Mouse (Mus musculus): ENCODE data around the gene Trim61.
"Not testable (repeated sequence)": the region's sequence is repeated elsewhere in the genome, so short reads cannot be mapped to it uniquely, and the experiment has no call there.

Gene Trim61

GRCm38 (mm10) chr8:65018423-65018822, at the start of gene Trim61, which contains the start of gene Trim60:
Trim61 (minus strand) TSS chr8:65018523.
Trim60 (minus strand) TSS chr8:65018584.
- DNase-seq (ENCODE audit: low read depth, low spot score): no peak

- no peak for DNase-seq (ENCODE audit: low read depth, low spot score)
Observed at GRCm38 (mm10) chr8:65067694-65068472, 49.6 kb upstream of the Trim61 start.

- no peak for DNase-seq (ENCODE audit: low read depth, low spot score)
Observed at GRCm38 (mm10) chr8:65067031-65067430, 48.7 kb upstream of the Trim61 start.

GRCm38 (mm10) chr8:65065622-65066021, 47.3 kb upstream of the Trim61 start:
- DNase-seq (ENCODE audit: low read depth, low spot score): no peak

DNA sequence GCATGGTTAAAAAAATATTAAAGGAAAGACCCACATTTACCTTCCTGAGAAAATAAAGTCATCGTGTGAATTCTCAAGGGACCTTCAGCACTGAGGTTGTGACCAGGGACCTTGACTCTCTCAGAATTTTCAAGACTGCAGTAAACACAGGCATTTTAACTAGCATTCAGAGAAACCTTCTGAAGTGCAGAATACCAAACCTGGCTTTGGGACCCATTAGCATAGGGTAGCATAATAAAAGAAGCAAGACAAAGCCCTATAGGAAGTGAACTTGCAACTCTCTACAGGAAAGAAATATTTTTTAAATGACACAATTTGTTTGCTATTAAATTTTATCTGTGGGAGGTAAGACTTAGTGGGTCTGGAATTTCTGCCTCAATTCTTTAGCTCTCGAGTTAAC, 45.7 kb upstream of the Trim61 start:
- no peak for DNase-seq (ENCODE audit: low read depth, low spot score)

DNA sequence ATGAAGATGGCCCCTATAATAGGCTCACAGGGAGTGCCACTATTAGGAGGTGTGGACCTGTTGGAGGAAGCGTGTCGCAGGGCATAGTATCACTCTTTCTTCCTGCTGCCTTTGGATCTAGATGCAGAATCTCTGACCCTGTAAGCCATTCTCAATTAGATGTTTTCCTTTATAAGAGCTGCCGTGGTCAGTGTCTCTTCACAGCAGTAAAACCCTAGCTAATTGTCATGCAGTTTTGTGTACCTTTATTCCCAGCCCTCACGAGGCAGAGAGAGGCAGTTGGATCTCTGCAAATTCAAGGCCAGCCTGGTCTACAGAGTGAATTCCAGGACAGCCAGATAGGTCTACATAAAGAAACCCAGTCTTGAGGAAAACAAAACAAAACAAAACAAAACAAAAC, 43.9 kb upstream of the Trim61 start:
- DNase-seq (ENCODE audit: low read depth, low spot score): no peak

DNA sequence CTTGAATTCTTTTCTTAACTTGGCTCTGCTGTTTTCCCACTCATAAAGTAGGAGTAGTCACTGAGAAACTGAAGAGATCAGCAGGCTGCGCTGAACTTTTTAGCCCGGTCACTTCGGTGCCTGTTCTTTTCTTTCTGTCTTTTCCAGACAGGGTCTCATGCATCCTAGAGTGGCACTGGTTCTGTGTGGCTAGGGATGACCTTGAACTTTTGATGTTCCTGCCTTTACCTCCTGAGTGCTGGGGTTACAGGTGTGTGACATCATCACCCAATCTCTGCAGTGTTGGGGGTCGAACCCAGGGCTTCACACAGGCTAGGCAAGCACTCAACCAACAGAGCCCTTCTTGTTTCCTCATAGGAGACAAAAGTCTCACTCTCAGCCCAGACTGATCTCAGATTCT, 38.4 kb upstream of the Trim61 start:
- DNase-seq (ENCODE audit: low read depth, low spot score): no peak

DNA sequence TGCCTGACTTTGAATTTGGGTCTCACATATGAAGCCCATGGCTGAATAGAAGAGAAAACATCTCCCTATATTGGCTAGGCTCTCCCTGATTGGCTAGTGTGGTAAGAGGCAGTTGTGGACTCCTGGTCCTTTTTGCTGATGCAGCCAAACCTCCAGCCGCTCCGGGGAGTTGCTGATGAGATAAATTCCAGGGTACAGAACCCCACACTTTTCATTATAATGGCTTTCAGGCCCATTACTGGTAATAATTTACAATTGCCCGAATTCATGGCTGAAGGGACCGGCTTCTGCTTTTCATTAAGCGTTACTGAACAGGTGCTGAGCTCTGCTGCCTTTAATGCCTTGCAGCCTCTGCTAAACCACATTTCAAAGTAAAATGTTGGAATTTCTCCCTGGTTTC, 35.6 kb upstream of the Trim61 start:
- no peak for DNase-seq (ENCODE audit: low read depth, low spot score)

- no peak for DNase-seq (ENCODE audit: low read depth, low spot score)
Observed at GRCm38 (mm10) chr8:65053554-65053953, 35.2 kb upstream of the Trim61 start.

DNA sequence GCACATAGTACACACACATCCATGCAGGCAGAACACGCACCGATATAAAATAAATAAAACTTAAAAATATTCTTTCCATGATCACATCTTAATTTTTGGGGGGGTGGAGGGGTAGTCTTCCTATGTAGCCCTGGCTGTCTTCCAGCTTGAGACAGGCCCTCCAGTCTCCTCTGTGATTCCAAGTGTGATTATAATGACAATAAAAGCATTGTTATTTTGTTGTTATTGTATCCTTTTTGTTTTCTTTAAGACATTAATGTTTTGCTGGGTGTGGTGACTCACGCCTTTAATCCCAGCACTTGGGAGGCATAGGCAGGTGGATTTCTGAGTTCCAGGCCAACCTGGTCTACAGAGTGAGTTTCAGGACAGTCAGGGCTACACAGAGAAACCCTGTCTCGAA, 29.5 kb upstream of the Trim61 start:
- DNase-seq (ENCODE audit: low read depth, low spot score): no peak

DNA sequence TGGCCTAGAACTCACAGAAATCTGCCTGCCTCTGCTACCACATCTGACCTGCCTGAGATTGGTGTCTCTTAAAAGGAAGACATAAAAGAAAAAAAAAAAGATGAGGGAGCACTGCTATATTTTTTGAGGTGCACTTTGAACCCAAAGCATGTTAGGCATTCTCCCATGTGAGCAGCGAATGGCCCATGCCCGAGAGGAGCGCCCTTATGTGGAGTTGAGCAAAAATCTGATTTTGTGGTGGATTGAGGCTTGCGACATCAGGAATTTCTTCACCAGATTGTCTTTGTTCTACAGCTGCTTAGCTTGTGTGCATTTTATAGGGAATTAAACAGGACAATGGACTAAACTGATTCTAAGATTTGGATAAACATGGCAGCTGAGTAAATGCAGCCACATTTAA, 28.9 kb upstream of the Trim61 start:
- no peak for DNase-seq (ENCODE audit: low read depth, low spot score)

DNA sequence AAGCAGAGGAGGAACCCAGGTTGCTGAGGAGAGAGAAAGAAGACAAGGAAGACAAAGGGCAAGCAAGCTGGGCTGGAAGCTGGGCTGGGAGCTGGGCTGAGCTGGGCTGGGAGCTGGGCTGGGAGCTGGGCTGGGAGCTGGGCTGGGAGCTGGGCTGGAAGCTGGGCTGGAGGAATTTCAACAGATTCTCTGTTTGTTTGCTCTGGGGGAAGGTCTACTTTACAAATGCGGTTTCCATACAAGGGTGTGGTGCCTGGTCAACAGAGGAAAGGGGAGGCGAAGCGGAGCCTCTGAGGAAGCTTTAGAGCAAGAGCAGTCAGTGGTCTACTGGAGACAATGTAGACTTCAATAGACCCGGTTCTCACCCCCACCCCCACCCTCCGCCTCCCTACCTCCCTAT, 28.2 kb upstream of the Trim61 start:
- no peak for DNase-seq (ENCODE audit: low read depth, low spot score)

GRCm38 (mm10) chr8:65037117-65037533, 18.8 kb upstream of the Trim61 start, which contains the start of gene Apela:
Apela (minus strand) TSS chr8:65037336.
- DNase-seq (ENCODE audit: low read depth, low spot score): no peak

DNA sequence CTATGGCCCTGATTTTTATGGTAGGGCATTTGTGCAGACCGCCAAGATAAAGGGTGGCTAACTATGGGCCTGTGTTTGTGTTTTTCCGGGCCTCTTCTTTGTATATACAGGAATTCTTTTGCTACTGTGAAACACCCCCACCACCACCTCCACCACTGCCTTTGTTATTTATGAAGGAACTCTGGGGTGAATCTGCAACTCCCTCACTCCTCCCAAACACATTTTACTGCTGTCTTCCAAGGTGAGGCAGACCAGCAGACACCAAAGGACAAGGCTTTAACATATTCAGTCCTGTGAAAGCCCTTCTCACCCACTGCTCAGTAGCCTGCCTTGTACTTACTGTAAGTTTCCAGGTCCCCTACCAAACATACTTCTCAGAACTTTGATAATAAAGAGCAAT, 15.8 kb upstream of the Trim61 start:
- no peak for DNase-seq (ENCODE audit: low read depth, low spot score)

DNA sequence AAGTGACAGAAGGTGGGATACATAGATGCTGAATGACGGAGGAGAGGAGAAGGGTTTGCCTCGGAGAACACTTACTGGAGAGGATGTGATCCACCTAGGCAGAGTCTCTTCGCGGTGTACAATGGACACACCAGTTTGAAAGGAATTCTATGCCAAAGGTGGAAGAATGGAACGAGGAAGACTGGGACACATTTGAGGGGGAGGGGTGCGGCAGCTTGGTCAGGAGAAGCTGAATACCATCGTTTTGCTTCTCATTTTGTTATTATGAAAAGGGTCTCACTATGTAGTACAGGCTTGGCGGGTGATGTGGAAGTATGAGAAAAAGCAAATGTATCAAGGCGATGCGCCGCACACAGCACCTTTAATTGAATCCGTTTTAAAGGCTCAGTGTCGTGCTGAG, 14.7 kb upstream of the Trim61 start:
- no peak for DNase-seq (ENCODE audit: low read depth, low spot score)

DNA sequence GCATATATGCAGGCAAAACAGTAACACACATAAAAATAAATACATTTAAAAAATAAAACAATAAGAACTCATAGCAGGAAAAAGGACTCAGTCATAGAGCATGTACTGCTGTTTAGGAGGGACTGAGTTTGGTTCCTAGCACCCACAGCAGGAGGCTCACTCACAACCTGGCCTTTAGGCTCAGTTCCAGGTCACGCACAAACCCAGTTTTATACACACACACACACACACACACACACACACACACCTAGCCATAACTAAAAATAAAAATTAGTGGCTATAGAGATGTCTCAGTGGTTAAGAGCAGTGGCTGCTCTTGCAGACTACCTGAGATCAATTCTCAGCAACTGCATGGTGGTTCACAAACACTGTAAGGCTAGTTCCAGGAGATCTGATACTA, 13.8 kb upstream of the Trim61 start:
- no peak for DNase-seq (ENCODE audit: low read depth, low spot score)

DNA sequence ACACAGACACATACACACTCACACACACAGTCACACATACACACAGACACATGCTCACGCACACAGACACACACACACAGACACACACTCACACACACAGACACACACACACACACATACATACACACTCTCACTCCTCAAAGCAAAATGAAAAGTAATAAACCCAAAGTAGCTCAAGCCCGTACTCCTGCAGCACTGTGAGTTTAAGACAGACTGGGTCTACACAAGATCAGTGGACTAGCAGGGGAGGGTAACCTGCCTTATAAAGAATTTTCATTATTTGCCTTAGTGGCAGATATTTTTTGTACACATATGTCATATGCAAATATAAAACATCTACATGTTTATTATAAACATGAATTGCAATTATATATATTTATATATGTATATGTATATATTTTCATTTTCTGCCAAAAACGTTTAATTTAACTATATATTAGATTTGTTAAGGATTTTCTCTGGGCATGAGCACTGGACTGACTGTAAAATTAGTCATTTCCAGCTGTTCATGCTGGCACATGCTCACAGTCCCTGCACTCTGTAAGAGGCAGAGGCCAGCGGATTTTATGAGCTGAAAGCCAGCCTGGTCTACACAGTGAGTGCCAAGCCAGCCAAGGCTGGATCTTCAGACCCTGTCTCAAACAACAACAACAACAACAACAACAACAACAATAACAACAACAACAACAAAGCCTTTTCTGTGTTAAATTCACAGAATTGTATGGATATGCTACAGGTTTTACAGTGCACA, 12.6 kb upstream of the Trim61 start:
- no peak for DNase-seq (ENCODE audit: low read depth, low spot score)

GRCm38 (mm10) chr8:65029776-65030175, 11.5 kb upstream of the Trim61 start:
- DNase-seq (ENCODE audit: low read depth, low spot score): no peak

GRCm38 (mm10) chr8:65028959-65029686, 10.8 kb upstream of the Trim61 start:
- no peak for DNase-seq (ENCODE audit: low read depth, low spot score)

DNA sequence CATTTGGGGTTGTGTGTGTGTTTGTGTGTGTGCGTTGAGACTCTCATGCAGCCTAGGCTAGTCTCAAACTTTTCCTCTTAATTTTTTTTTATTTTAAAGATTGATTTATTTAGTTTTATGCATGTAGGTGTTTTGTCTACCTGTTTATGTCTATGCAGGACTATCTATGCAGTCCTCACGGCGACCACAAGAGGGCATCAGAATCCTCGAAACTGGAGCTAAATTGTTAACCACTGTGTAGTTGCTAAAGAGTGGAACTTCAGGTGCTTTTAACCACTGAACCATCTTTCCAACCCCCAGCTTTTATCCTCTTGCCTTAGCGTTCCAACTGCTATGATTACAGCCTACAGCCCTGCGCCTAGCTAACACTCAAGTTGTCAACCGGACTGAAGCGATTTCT, 4.2 kb upstream of the Trim61 start:
- no peak for DNase-seq (ENCODE audit: low read depth, low spot score)

- DNase-seq (ENCODE audit: low read depth, low spot score): not testable (repeated sequence)
Observed at GRCm38 (mm10) chr8:65007616-65008015, 10.7 kb downstream of the Trim61 start.

GRCm38 (mm10) chr8:64998806-64999365, 19.4 kb downstream of the Trim61 start:
- DNase-seq (ENCODE audit: low read depth, low spot score): no peak

Measured in brain, embryonic 18.5 days (tissue).